Comparison of ENCODE assay signal across 21 mouse cellular contexts in genomic region chr10:10845059-10845685, GRCm38 (mm10).
"Had no signal": no experiment of that assay in that cellular context is flagged by ENCODE, and none has a peak within 500 bp of the region (broad histone marks: within the 10 kb centered on the region; RNA-seq: fewer than 3 reads in every experiment).

No protein-coding gene starts in this region.

- H3K9me3 ChIP-seq: intestine, embryonic 15.5 days; kidney, embryonic 15.5 days; limb, embryonic 12.5 days; liver, embryonic 12.5 days; liver, embryonic 15.5 days; midbrain, embryonic 12.5 days; midbrain, embryonic 15.5 days; neural tube, embryonic 12.5 days had no signal

- H3K27ac ChIP-seq: intestine, embryonic 15.5 days; kidney, embryonic 15.5 days; layer of hippocampus, adult 2 months; left cerebral cortex, adult 2 months; limb, embryonic 12.5 days; liver, embryonic 12.5 days; liver, embryonic 15.5 days; macrophage; midbrain, embryonic 12.5 days; midbrain, embryonic 15.5 days; neural tube, embryonic 12.5 days had no signal

- H3K9ac ChIP-seq: intestine, embryonic 15.5 days; kidney, embryonic 15.5 days; limb, embryonic 12.5 days; liver, embryonic 12.5 days; liver, embryonic 15.5 days; midbrain, embryonic 12.5 days; midbrain, embryonic 15.5 days; neural tube, embryonic 12.5 days had no signal

- DNase-seq: kidney, adult 11 months; kidney, adult 8-10 months; kidney, postnatal 14 days; layer of hippocampus, adult 9-11 months; lung, adult 2 months; lung, postnatal 14 days; retina, postnatal 1 day; right cerebral cortex, postnatal 25 days; thymus, adult 18-20 months; thymus, postnatal 36 days had no signal

- H3K4me2 ChIP-seq: intestine, embryonic 15.5 days; kidney, embryonic 15.5 days; limb, embryonic 12.5 days; liver, embryonic 12.5 days; liver, embryonic 15.5 days; midbrain, embryonic 12.5 days; midbrain, embryonic 15.5 days; neural tube, embryonic 12.5 days had no signal

- H3K4me3 ChIP-seq: intestine, embryonic 15.5 days; kidney, embryonic 15.5 days; layer of hippocampus, adult 2 months; left cerebral cortex, adult 2 months; limb, embryonic 12.5 days; liver, embryonic 12.5 days; liver, embryonic 15.5 days; midbrain, embryonic 12.5 days; midbrain, embryonic 15.5 days; neural tube, embryonic 12.5 days had no signal

- H3K27me3 ChIP-seq: intestine, embryonic 15.5 days; kidney, embryonic 15.5 days; limb, embryonic 12.5 days; liver, embryonic 12.5 days; liver, embryonic 15.5 days; midbrain, embryonic 12.5 days; midbrain, embryonic 15.5 days; neural tube, embryonic 12.5 days had no signal

- ATAC-seq: intestine, embryonic 15.5 days; liver, embryonic 12.5 days; midbrain, embryonic 15.5 days had no signal

- H3K4me1 ChIP-seq: intestine, embryonic 15.5 days; kidney, embryonic 15.5 days; limb, embryonic 12.5 days; liver, embryonic 12.5 days; liver, embryonic 15.5 days; midbrain, embryonic 15.5 days; neural tube, embryonic 12.5 days had no signal

- H3K36me3 ChIP-seq: intestine, embryonic 15.5 days; kidney, embryonic 15.5 days; limb, embryonic 12.5 days; liver, embryonic 12.5 days; liver, embryonic 15.5 days; midbrain, embryonic 12.5 days; midbrain, embryonic 15.5 days; neural tube, embryonic 12.5 days had no signal
